Comparison of ENCODE assay signal across 8 mouse cellular contexts in the genomic region with DNA sequence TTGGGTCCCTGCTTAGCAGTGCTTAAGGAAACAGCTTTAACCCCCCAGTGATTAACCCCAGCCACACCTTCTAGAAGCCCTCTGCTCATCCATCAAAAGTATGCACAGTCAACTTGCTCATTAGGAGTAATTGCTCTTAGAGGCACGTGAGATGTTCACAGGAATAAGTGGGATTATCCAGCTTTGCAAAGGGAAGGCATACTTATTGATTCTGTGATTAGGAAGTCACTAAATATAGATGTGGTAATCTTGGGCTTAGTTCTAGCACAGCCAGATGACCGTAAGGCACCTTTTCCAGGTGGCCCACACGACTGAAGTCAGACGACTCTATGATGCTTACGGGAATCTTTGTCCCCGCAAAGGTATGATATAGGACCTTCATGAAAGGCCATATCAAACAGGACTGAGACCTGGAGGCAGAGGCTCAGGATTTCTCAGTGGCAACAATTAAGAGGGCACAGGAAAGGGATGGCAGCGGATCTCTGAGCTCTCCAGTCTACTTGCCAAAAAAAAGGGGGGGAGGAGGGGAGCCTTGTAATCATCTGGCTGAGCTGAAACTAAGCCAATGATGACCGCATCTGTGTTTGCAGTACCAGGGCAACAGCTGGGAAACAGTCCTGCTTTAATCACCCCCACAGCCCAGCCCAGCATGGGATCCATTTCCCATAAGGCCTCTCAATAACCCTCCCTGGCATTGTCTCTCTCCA.
A peak's percentile ranks its signal among the peaks of the same experiment; 100 is the strongest.
DNase-seq lines count a peak whose midpoint lies in the region; ATAC-seq lines count a peak whose summit lies in the region.

No protein-coding gene starts in this region.

- no peaks in the 10 kb centered on the region for H3K9me3 ChIP-seq in forebrain, embryonic 14.5 days (replicated peaks; ENCODE audit: control insufficient read depth, low read length)
- H3K9me3 ChIP-seq in forebrain, embryonic 15.5 days = no peaks in the 10 kb centered on the region
- no peaks in the 10 kb centered on the region for H3K9me3 ChIP-seq in midbrain, embryonic 14.5 days (ENCODE audit: control insufficient read depth, low read length)
- H3K9me3 ChIP-seq in midbrain, embryonic 16.5 days (replicated peaks; ENCODE audit: control insufficient read depth, low read length, poor library complexity, severe bottlenecking) = no peaks in the 10 kb centered on the region

- no peak overlapping the region for H3K9ac ChIP-seq in forebrain, embryonic 14.5 days (ENCODE audit: low read length)
- H3K9ac ChIP-seq in forebrain, embryonic 15.5 days (replicated peaks) = no peak overlapping the region
- H3K9ac ChIP-seq in midbrain, embryonic 14.5 days (replicated peaks; ENCODE audit: low read length) = no peak overlapping the region
- H3K9ac ChIP-seq in midbrain, embryonic 16.5 days (ENCODE audit: low read depth, low read length) = no peak overlapping the region

- 62% methylated on average over 8 of the region's 8 CpGs for WGBS in forebrain, embryonic 14.5 days
- WGBS in forebrain, embryonic 15.5 days = 56% methylated on average over 8 of the region's 8 CpGs
- 64% methylated on average over 8 of the region's 8 CpGs for WGBS in midbrain, embryonic 14.5 days
- 65% methylated on average over 8 of the region's 8 CpGs for WGBS in midbrain, embryonic 16.5 days

- no peaks in the 10 kb centered on the region for H3K27me3 ChIP-seq in forebrain, embryonic 14.5 days (replicated peaks; ENCODE audit: control insufficient read depth, insufficient read depth, low read length)
- no peaks in the 10 kb centered on the region for H3K27me3 ChIP-seq in forebrain, embryonic 15.5 days
- no peaks in the 10 kb centered on the region for H3K27me3 ChIP-seq in midbrain, embryonic 14.5 days (ENCODE audit: control insufficient read depth, insufficient read depth, low read length)
- no peaks in the 10 kb centered on the region for H3K27me3 ChIP-seq in midbrain, embryonic 16.5 days (ENCODE audit: control insufficient read depth, insufficient read depth, low read depth, low read length)

- H3K36me3 ChIP-seq in forebrain, embryonic 14.5 days (ENCODE audit: control insufficient read depth, insufficient read depth, low read length) = no peaks in the 10 kb centered on the region
- no peaks in the 10 kb centered on the region for H3K36me3 ChIP-seq in forebrain, embryonic 15.5 days
- no peaks in the 10 kb centered on the region for H3K36me3 ChIP-seq in midbrain, embryonic 14.5 days (ENCODE audit: control insufficient read depth, insufficient read depth, low read length)
- no peaks in the 10 kb centered on the region for H3K36me3 ChIP-seq in midbrain, embryonic 16.5 days (ENCODE audit: control insufficient read depth, insufficient read depth, low read length)

- H3K4me1 ChIP-seq in forebrain, embryonic 14.5 days (ENCODE audit: control insufficient read depth, insufficient read depth, low read length) = no peaks in the 10 kb centered on the region
- H3K4me1 ChIP-seq in forebrain, embryonic 15.5 days = no peaks in the 10 kb centered on the region
- H3K4me1 ChIP-seq in midbrain, embryonic 14.5 days (ENCODE audit: control insufficient read depth, insufficient read depth, low read length) = no peaks in the 10 kb centered on the region
- H3K4me1 ChIP-seq in midbrain, embryonic 16.5 days (ENCODE audit: control insufficient read depth, insufficient read depth, low read length) = no peaks in the 10 kb centered on the region

- H3K4me3 ChIP-seq in forebrain, embryonic 14.5 days (ENCODE audit: low read depth, low read length) = no peak overlapping the region
- H3K4me3 ChIP-seq in forebrain, embryonic 15.5 days = no peak overlapping the region
- no peak overlapping the region for H3K4me3 ChIP-seq in midbrain, embryonic 14.5 days (replicated peaks; ENCODE audit: low read depth, low read length)
- no peak overlapping the region for H3K4me3 ChIP-seq in midbrain, embryonic 16.5 days (ENCODE audit: low read depth, low read length)

- no peak overlapping the region for H3K27ac ChIP-seq in forebrain, embryonic 14.5 days (ENCODE audit: low read depth, low read length)
- no peak overlapping the region for H3K27ac ChIP-seq in forebrain, embryonic 15.5 days (replicated peaks)
- no peak overlapping the region for H3K27ac ChIP-seq in midbrain, embryonic 14.5 days (replicated peaks; ENCODE audit: low read depth, low read length)
- H3K27ac ChIP-seq in midbrain, embryonic 16.5 days (ENCODE audit: low read length) = no peak overlapping the region

- peak; percentile 10 for DNase-seq in forebrain, embryonic 14.5 days (ENCODE audit: low spot score)
- peak; percentile 33 for DNase-seq in midbrain, embryonic 14.5 days
- peak; percentile 74 for DNase-seq in heart, postnatal 4 days
- peak; percentile 52 for DNase-seq in skeletal muscle tissue, adult 2 months (ENCODE audit: low read depth, low spot score)
- no peak for DNase-seq in thymus, postnatal 36 days

- no peak for ATAC-seq in forebrain, embryonic 14.5 days
- ATAC-seq in forebrain, embryonic 15.5 days (replicated peaks) = no peak
- ATAC-seq in midbrain, embryonic 14.5 days (ENCODE audit: low FRiP score, low TSS enrichment) = no peak
- no peak for ATAC-seq in midbrain, embryonic 16.5 days
- no peak for ATAC-seq in megakaryocyte-erythroid progenitor cell, adult 5-6 weeks (replicated peaks; ENCODE audit: low FRiP score, low TSS enrichment, poor library complexity, severe bottlenecking)

- no peak overlapping the region for H3K4me2 ChIP-seq in forebrain, embryonic 14.5 days (ENCODE audit: low read length)
- H3K4me2 ChIP-seq in forebrain, embryonic 15.5 days (replicated peaks) = no peak overlapping the region
- H3K4me2 ChIP-seq in midbrain, embryonic 14.5 days (ENCODE audit: low read length) = no peak overlapping the region
- H3K4me2 ChIP-seq in midbrain, embryonic 16.5 days (ENCODE audit: low read length) = no peak overlapping the region

Comparison
In these comparisons a context has a peak if more than half of its experiments do, and no peak if none do; other contexts are left out.
1. DNase-seq: peak in forebrain, embryonic 14.5 days (single experiment), midbrain, embryonic 14.5 days (single experiment), heart, postnatal 4 days (single experiment) and skeletal muscle tissue, adult 2 months (single experiment); none in thymus, postnatal 36 days (0 of 2).